Mouse (Mus musculus): ENCODE data around the gene Rdh1.

GRCm38 (mm10) chr10:127731397-127731796, 28.1 kb upstream of the Rdh1 start:
- TF ChIP-seq CTCF (IDR thresholded peaks at IDR 0.05) (no peak), EP300 (IDR thresholded peaks at IDR 0.05) (no peak)

Data from lung, postnatal 0 days (tissue).